Mouse (Mus musculus): ENCODE data around the gene 4930548H24Rik. TPM values are rescaled to one million over a fixed set of nuclear protein-coding genes. Genes with fewer than 3 reads are reported as not detected.
"Not testable (repeated sequence)": the region's sequence is repeated elsewhere in the genome, so short reads cannot be mapped to it uniquely, and the experiment has no call there.

4930548H24Rik gene
- polyA plus RNA-seq, 1 experiment from 2014 or later: not detected

GRCm38 (mm10) chr5:31526354-31527116, 41.0 kb downstream of the 4930548H24Rik start, which contains the start of gene Slc4a1ap:
TSS of gene Slc4a1ap (plus strand) at chr5:31526995.
- ATAC-seq (ENCODE audit: insufficient number of reproducible peaks, insufficient read depth, low FRiP score, low read depth): peak; percentile 80; the same call in 1 of the 2 replicates
- Histone ChIP-seq H3K27me3 (ENCODE audit: control insufficient read depth, insufficient read depth, low read length) (no peaks in the 10 kb centered on the region), H3K4me2 (replicated peaks; ENCODE audit: low read depth, low read length) (peak within 1 kb of the TSS; percentile 97), H3K27ac (ENCODE audit: low read length) (peak within 1 kb of the TSS; percentile 80), H3K4me3 (ENCODE audit: low read depth, low read length) (peak within 1 kb of the TSS; percentile 81), H3K9me3 (ENCODE audit: control insufficient read depth, low read depth, low read length) (no peaks in the 10 kb centered on the region), H3K9ac (replicated peaks; ENCODE audit: low read depth, low read length) (peak within 1 kb of the TSS; percentile 59), H3K4me1 (ENCODE audit: control insufficient read depth, insufficient read depth, low read length) (peaks cover 14% of the 10 kb centered on the region), H3K36me3 (ENCODE audit: control insufficient read depth, insufficient read depth, low read length) (peaks cover 29% of the 10 kb centered on the region)
- under 1% methylated on average over 28 of the region's 28 CpGs for WGBS

GRCm38 (mm10) chr5:31527117-31527680, 41.7 kb downstream of the 4930548H24Rik start:
- Histone ChIP-seq H3K9me3 (ENCODE audit: control insufficient read depth, low read depth, low read length) (no peaks in the 10 kb centered on the region), H3K27ac (ENCODE audit: low read length) (peak overlapping the region; percentile 80; the same call in 1 of the 2 replicates), H3K36me3 (ENCODE audit: control insufficient read depth, insufficient read depth, low read length) (peaks cover 31% of the 10 kb centered on the region), H3K4me2 (replicated peaks; ENCODE audit: low read depth, low read length) (peak overlapping the region; percentile 97), H3K4me3 (ENCODE audit: low read depth, low read length) (peak overlapping the region; percentile 81), H3K4me1 (ENCODE audit: control insufficient read depth, insufficient read depth, low read length) (peaks cover 14% of the 10 kb centered on the region), H3K27me3 (ENCODE audit: control insufficient read depth, insufficient read depth, low read length) (no peaks in the 10 kb centered on the region), H3K9ac (replicated peaks; ENCODE audit: low read depth, low read length) (peak overlapping the region; percentile 59)
- ATAC-seq (ENCODE audit: insufficient number of reproducible peaks, insufficient read depth, low FRiP score, low read depth): no peak
- WGBS: 2% methylated on average over 40 of the region's 40 CpGs

- not testable (repeated sequence) for H3K9me3 ChIP-seq (ENCODE audit: control insufficient read depth, low read depth, low read length); H3K27me3 ChIP-seq (ENCODE audit: control insufficient read depth, insufficient read depth, low read length); ATAC-seq (ENCODE audit: insufficient number of reproducible peaks, insufficient read depth, low FRiP score, low read depth)
- WGBS: 80% methylated on average over 11 of the region's 11 CpGs
- peak within 1 kb of the TSS; percentile 97 for H3K4me2 ChIP-seq (replicated peaks; ENCODE audit: low read depth, low read length)
- peak within 1 kb of the TSS; percentile 80 for H3K27ac ChIP-seq (ENCODE audit: low read length)
- H3K4me3 ChIP-seq (ENCODE audit: low read depth, low read length): peak within 1 kb of the TSS; percentile 81
- peak within 1 kb of the TSS; percentile 59 for H3K9ac ChIP-seq (replicated peaks; ENCODE audit: low read depth, low read length)
- H3K4me1 ChIP-seq (ENCODE audit: control insufficient read depth, insufficient read depth, low read length): peaks cover 14% of the 10 kb centered on the region
- H3K36me3 ChIP-seq (ENCODE audit: control insufficient read depth, insufficient read depth, low read length): peaks cover 33% of the 10 kb centered on the region
Observed at GRCm38 (mm10) chr5:31527707-31528106, 42.2 kb downstream of the 4930548H24Rik start, which contains the start of gene Supt7l. TSS of gene Supt7l (minus strand) at chr5:31527807.

GRCm38 (mm10) chr5:31528560-31528959, 43.0 kb downstream of the 4930548H24Rik start:
- H3K36me3 ChIP-seq (ENCODE audit: control insufficient read depth, insufficient read depth, low read length): peaks cover 36% of the 10 kb centered on the region
- no peak for ATAC-seq (ENCODE audit: insufficient number of reproducible peaks, insufficient read depth, low FRiP score, low read depth)
- H3K9ac ChIP-seq (replicated peaks; ENCODE audit: low read depth, low read length): no peak overlapping the region
- peaks cover 14% of the 10 kb centered on the region for H3K4me1 ChIP-seq (ENCODE audit: control insufficient read depth, insufficient read depth, low read length)
- 59% methylated on average over 2 of the region's 2 CpGs for WGBS
- H3K27me3 ChIP-seq (ENCODE audit: control insufficient read depth, insufficient read depth, low read length): no peaks in the 10 kb centered on the region
- no peak overlapping the region for H3K27ac ChIP-seq (ENCODE audit: low read length)
- no peak overlapping the region for H3K4me3 ChIP-seq (ENCODE audit: low read depth, low read length)
- H3K4me2 ChIP-seq (replicated peaks; ENCODE audit: low read depth, low read length): no peak overlapping the region
- no peaks in the 10 kb centered on the region for H3K9me3 ChIP-seq (ENCODE audit: control insufficient read depth, low read depth, low read length)

- Histone ChIP-seq H3K4me1 (ENCODE audit: control insufficient read depth, insufficient read depth, low read length) (no peaks in the 10 kb centered on the region), H3K9me3 (ENCODE audit: control insufficient read depth, low read depth, low read length) (no peaks in the 10 kb centered on the region), H3K9ac (replicated peaks; ENCODE audit: low read depth, low read length) (no peak overlapping the region), H3K27me3 (ENCODE audit: control insufficient read depth, insufficient read depth, low read length) (no peaks in the 10 kb centered on the region), H3K4me3 (ENCODE audit: low read depth, low read length) (no peak overlapping the region), H3K27ac (ENCODE audit: low read length) (no peak overlapping the region), H3K4me2 (replicated peaks; ENCODE audit: low read depth, low read length) (no peak overlapping the region), H3K36me3 (ENCODE audit: control insufficient read depth, insufficient read depth, low read length) (peaks cover 72% of the 10 kb centered on the region)
- WGBS: 85% methylated on average over 2 of the region's 2 CpGs
- ATAC-seq (ENCODE audit: insufficient number of reproducible peaks, insufficient read depth, low FRiP score, low read depth): no peak
Observed at GRCm38 (mm10) chr5:31535228-31535627, 49.7 kb downstream of the 4930548H24Rik start.

Other genes starting within 250 kb of the 4930548H24Rik start
- gene Nrbp1, start 244.9 kb upstream of the 4930548H24Rik start, polyA plus RNA-seq (2014; fragmentation: Nextera tagmentation; extraction: Ambion mirVana): 168 and 169 TPM in 2 replicates
- 0.51 and 1.0 TPM in 2 replicates for gene Gm9970, start 244.5 kb upstream of the 4930548H24Rik start, polyA plus RNA-seq (2014; fragmentation: Nextera tagmentation; extraction: Ambion mirVana)
- 63.6 and 68.9 TPM in 2 replicates for gene Krtcap3, start 234.0 kb upstream of the 4930548H24Rik start, polyA plus RNA-seq (2014; fragmentation: Nextera tagmentation; extraction: Ambion mirVana)
- gene Ift172, start 194.6 kb upstream of the 4930548H24Rik start, polyA plus RNA-seq (2014; fragmentation: Nextera tagmentation; extraction: Ambion mirVana): 35.5 and 41.4 TPM in 2 replicates
- 44.4 and 46.0 TPM in 2 replicates for gene Fndc4, start 189.7 kb upstream of the 4930548H24Rik start, polyA plus RNA-seq (2014; fragmentation: Nextera tagmentation; extraction: Ambion mirVana)
- 0.32 TPM in 1 of 2 replicates, not detected in the other for gene Gckr, start 188.3 kb upstream of the 4930548H24Rik start, polyA plus RNA-seq (2014; fragmentation: Nextera tagmentation; extraction: Ambion mirVana)
- gene Zfp512, start 33.3 kb upstream of the 4930548H24Rik start, polyA plus RNA-seq (2014; fragmentation: Nextera tagmentation; extraction: Ambion mirVana): 51.8 and 55.5 TPM in 2 replicates
- 54.2 and 66.3 TPM in 2 replicates for gene Gpn1, start 9.0 kb downstream of the 4930548H24Rik start, polyA plus RNA-seq (2014; fragmentation: Nextera tagmentation; extraction: Ambion mirVana)
- 30.5 and 35.5 TPM in 2 replicates for gene Slc4a1ap, start 41.3 kb downstream of the 4930548H24Rik start, polyA plus RNA-seq (2014; fragmentation: Nextera tagmentation; extraction: Ambion mirVana)
- gene Supt7l, start 42.1 kb downstream of the 4930548H24Rik start, polyA plus RNA-seq (2014; fragmentation: Nextera tagmentation; extraction: Ambion mirVana): 20.7 and 21.4 TPM in 2 replicates
- gene Mrpl33, start 111.2 kb downstream of the 4930548H24Rik start, polyA plus RNA-seq (2014; fragmentation: Nextera tagmentation; extraction: Ambion mirVana): 301 and 326 TPM in 2 replicates
- gene Rbks, start 211.9 kb downstream of the 4930548H24Rik start, polyA plus RNA-seq (2014; fragmentation: Nextera tagmentation; extraction: Ambion mirVana): 2.2 and 3.3 TPM in 2 replicates
- gene Babam2, start 211.9 kb downstream of the 4930548H24Rik start, polyA plus RNA-seq (2014; fragmentation: Nextera tagmentation; extraction: Ambion mirVana): 59.6 and 62.9 TPM in 2 replicates